Mouse (Mus musculus) liver, embryonic 16.5 days (tissue): ENCODE measurements around the gene Rbms3. TPM values are rescaled to one million over a fixed set of nuclear protein-coding genes. Genes with fewer than 3 reads are reported as not detected.

Experiments used
- ATAC-seq: fragments of 200-750 bp; cut with Nextera tagmentation; 2 replicates; pipeline ENCODE4 v1.8.0; 2017; ENCODE audit warnings: low read depth, mild to moderate bottlenecking, moderate number of reproducible peaks, moderate library complexity
- H3K27ac ChIP-seq: fragments of 300-500 bp; sonication (generic); 2 replicates; pipeline ENCODE4 v1.5.1; 2014; ENCODE audit warnings: mild to moderate bottlenecking, low read length
- H3K27me3 ChIP-seq: fragments of 300-500 bp; sonication (generic); 2 replicates; pipeline ENCODE4 v1.6.1; 2014; ENCODE audit warnings: low read depth, low read length, mixed read lengths; ENCODE audit not compliant: control insufficient read depth, insufficient read depth
- H3K36me3 ChIP-seq: fragments of 300-500 bp; sonication (generic); 2 replicates; pipeline ENCODE4 v1.6.1; 2014; ENCODE audit warnings: mild to moderate bottlenecking; ENCODE audit not compliant: control insufficient read depth, insufficient read depth
- H3K4me1 ChIP-seq: fragments of 300-500 bp; sonication (generic); 2 replicates; pipeline ENCODE4 v1.6.1; 2014; ENCODE audit warnings: low read depth, low read length, mixed read lengths; ENCODE audit not compliant: control insufficient read depth
- H3K4me2 ChIP-seq: fragments of 300-500 bp; sonication (generic); 2 replicates; pipeline ENCODE4 v1.6.1; 2014; ENCODE audit warnings: low read depth, low read length, mixed read lengths
- H3K4me3 ChIP-seq: fragments of 300-500 bp; sonication (generic); 2 replicates; pipeline ENCODE4 v1.5.1; 2014; ENCODE audit warnings: low read depth, mild to moderate bottlenecking, low read length
- H3K9ac ChIP-seq: fragments of 300-500 bp; sonication (generic); 2 replicates; pipeline ENCODE4 v1.6.1; 2014; ENCODE audit warnings: low read depth, low read length
- H3K9me3 ChIP-seq: fragments of 300-500 bp; sonication (generic); replicated peaks from 2 replicates; pipeline ENCODE4 v1.6.1; 2016; ENCODE audit warnings: low read length; ENCODE audit not compliant: control insufficient read depth
- WGBS: fragments of 180-500 bp; shearing (Covaris S2); extraction: QIAGEN DNeasy Blood & Tissue Kit; methylation state at CpG from one replicate; pipeline ENCODE4 v1.1.7; 2014; ENCODE audit not compliant: insufficient replicate concordance; 5-methylcytosine and 5-hydroxymethylcytosine counted together
- polyA plus RNA-seq: library from polyadenylated mRNA; unstranded; fragments of >200 nt; fragmentation: Nextera tagmentation; extraction: Ambion mirVana; gene quantifications from 2 replicates; pipeline ENCODE4 v1.2.1, GENCODE M21; 2015

Rbms3 gene
- polyA plus RNA-seq, 1 experiment from 2014 or later, result 3.5 TPM

DNA sequence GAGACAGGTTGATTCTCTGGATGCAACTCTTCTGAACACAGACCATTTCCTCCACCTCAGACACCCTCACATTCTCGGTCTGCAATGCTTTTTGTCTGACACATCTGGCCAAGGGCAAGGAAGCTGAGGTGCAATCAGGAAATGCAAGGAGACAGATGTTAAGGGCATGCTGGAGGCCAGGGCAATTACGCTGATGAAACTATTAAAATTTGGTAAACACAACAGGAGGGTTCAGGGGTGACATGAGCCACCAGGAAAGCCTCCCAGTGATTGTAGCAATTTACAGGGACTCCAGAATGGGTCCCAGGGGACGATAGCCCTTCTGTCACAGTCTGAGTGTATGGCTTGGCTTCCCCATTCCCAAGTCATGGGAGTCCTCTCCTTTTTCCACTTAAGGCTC lies 681.5 kb downstream of the Rbms3 start:
- no peaks in the 10 kb centered on the region for H3K4me1 ChIP-seq
- ATAC-seq, result no peak
- no peak overlapping the region for H3K9ac ChIP-seq
- no peaks in the 10 kb centered on the region for H3K36me3 ChIP-seq
- no peak overlapping the region for H3K4me3 ChIP-seq
- no peak overlapping the region for H3K4me2 ChIP-seq
- H3K9me3 ChIP-seq, result no peaks in the 10 kb centered on the region
- no peaks in the 10 kb centered on the region for H3K27me3 ChIP-seq
- H3K27ac ChIP-seq, result no peak overlapping the region
- 34% methylated on average over 3 of the region's 3 CpGs for WGBS

DNA sequence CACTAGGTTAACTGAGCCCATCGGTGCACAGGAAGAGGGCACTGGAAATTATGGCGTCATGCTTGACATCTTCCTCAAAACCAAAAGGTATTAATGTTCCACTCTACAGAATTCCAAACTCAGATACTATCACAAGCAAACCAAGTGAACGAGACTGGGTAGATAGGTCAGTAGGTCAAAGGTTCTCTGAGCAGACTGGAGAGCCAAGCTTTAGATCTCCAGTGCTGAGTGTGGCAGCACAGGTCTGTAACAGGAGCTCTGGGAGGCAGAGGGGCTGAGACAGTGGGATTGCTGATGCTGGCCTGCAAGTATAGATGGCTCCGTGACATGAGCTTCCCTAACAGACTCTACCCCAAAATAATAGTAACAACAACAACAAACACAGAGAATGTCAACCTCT lies 682.3 kb downstream of the Rbms3 start:
- Histone ChIP-seq H3K36me3 (no peaks in the 10 kb centered on the region), H3K9me3 (no peaks in the 10 kb centered on the region), H3K9ac (no peak overlapping the region), H3K4me2 (no peak overlapping the region), H3K27ac (no peak overlapping the region), H3K27me3 (no peaks in the 10 kb centered on the region), H3K4me1 (no peaks in the 10 kb centered on the region), H3K4me3 (no peak overlapping the region)
- peak; percentile 59; the same call in 1 of the 2 replicates for ATAC-seq
- 54% methylated on average over 4 of the region's 4 CpGs for WGBS

- Histone ChIP-seq H3K9ac (no peak overlapping the region), H3K27me3 (no peaks in the 10 kb centered on the region), H3K9me3 (no peaks in the 10 kb centered on the region), H3K4me1 (no peaks in the 10 kb centered on the region), H3K36me3 (no peaks in the 10 kb centered on the region), H3K27ac (no peak overlapping the region), H3K4me2 (no peak overlapping the region), H3K4me3 (no peak overlapping the region)
- WGBS, result 63% methylated on average over 3 of the region's 3 CpGs
- no peak for ATAC-seq
These were observed 682.9 kb downstream of the Rbms3 start for GRCm38 (mm10) chr9:116946787-116947186.

- Histone ChIP-seq H3K9ac (no peak overlapping the region), H3K4me2 (no peak overlapping the region), H3K4me3 (no peak overlapping the region), H3K27ac (no peak overlapping the region), H3K27me3 (no peaks in the 10 kb centered on the region), H3K36me3 (no peaks in the 10 kb centered on the region), H3K4me1 (no peaks in the 10 kb centered on the region), H3K9me3 (no peaks in the 10 kb centered on the region)
- no peak for ATAC-seq
- WGBS, result 64% methylated on average over 9 of the region's 9 CpGs
These were observed 684.0 kb downstream of the Rbms3 start for GRCm38 (mm10) chr9:116945689-116946088.

GRCm38 (mm10) chr9:116943902-116944301 lies 685.8 kb downstream of the Rbms3 start:
- no peak overlapping the region for H3K27ac ChIP-seq
- H3K9ac ChIP-seq, result no peak overlapping the region
- no peak overlapping the region for H3K4me2 ChIP-seq
- H3K9me3 ChIP-seq, result no peaks in the 10 kb centered on the region
- no peaks in the 10 kb centered on the region for H3K36me3 ChIP-seq
- H3K4me1 ChIP-seq, result no peaks in the 10 kb centered on the region
- H3K4me3 ChIP-seq, result no peak overlapping the region
- no peak for ATAC-seq
- no peaks in the 10 kb centered on the region for H3K27me3 ChIP-seq
- WGBS, result 76% methylated on average over 15 of the region's 15 CpGs

DNA sequence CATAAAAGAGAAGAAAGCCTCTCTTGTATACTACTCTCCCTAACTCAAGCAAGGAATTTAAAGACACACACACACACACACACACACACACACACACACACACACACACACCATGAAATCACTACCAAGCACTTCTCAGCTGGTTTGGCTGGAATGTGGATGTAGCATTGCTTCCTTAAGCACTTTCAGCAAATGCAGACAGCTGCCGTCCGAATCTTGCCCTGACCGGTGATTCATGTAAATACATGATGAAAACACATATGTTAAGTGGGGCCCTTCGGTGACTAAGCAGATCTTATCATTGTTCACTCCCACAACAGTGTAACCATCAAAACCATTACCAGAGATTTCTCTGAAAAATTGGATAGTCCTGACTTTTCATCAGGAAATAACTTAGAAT lies 688.6 kb downstream of the Rbms3 start:
- WGBS, result 72% methylated on average over 4 of the region's 4 CpGs
- Histone ChIP-seq H3K4me2 (no peak overlapping the region), H3K36me3 (no peaks in the 10 kb centered on the region)

DNA sequence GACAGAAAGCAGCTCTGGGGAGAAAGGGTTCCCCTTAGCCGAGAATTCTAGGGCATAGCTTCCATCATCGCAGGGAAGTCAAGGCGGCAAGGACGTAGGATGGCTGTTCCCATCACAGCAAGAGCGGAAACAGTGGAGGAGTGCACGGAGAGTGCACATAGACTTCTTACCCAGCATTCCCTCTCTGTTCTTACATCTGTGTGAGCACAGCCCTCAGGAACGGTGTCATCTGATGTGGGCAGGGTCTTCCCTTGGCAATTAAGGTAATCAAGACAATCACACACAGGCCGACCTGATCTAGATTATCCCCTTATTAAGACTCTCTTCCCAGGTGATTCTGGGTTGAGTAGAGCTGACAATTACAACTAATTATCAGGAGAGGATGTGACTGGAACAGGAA lies 689.0 kb downstream of the Rbms3 start:
- Histone ChIP-seq H3K9me3 (no peaks in the 10 kb centered on the region), H3K4me3 (no peak overlapping the region), H3K27ac (no peak overlapping the region), H3K36me3 (no peaks in the 10 kb centered on the region), H3K4me1 (no peaks in the 10 kb centered on the region), H3K4me2 (no peak overlapping the region), H3K9ac (no peak overlapping the region), H3K27me3 (no peaks in the 10 kb centered on the region)
- ATAC-seq, result no peak
- 71% methylated on average over 8 of the region's 8 CpGs for WGBS

More for the DNA sequence above, 688.6 kb downstream of the Rbms3 start:
- no peaks in the 10 kb centered on the region for H3K4me1 ChIP-seq
- H3K4me3 ChIP-seq, result no peak overlapping the region
- no peak overlapping the region for H3K27ac ChIP-seq
- H3K9me3 ChIP-seq, result no peaks in the 10 kb centered on the region
- no peaks in the 10 kb centered on the region for H3K27me3 ChIP-seq
- ATAC-seq, result no peak
- no peak overlapping the region for H3K9ac ChIP-seq

- no peak overlapping the region for H3K4me3 ChIP-seq
- no peaks in the 10 kb centered on the region for H3K9me3 ChIP-seq
- no peaks in the 10 kb centered on the region for H3K27me3 ChIP-seq
- no peak for ATAC-seq
- no peak overlapping the region for H3K27ac ChIP-seq
- H3K9ac ChIP-seq, result no peak overlapping the region
- H3K36me3 ChIP-seq, result no peaks in the 10 kb centered on the region
- H3K4me2 ChIP-seq, result no peak overlapping the region
- H3K4me1 ChIP-seq, result no peaks in the 10 kb centered on the region
- WGBS, result 58% methylated on average over 10 of the region's 10 CpGs
These were observed 701.4 kb downstream of the Rbms3 start for GRCm38 (mm10) chr9:116928338-116928737.

- Histone ChIP-seq H3K27ac (no peak overlapping the region), H3K4me2 (no peak overlapping the region), H3K9ac (no peak overlapping the region), H3K27me3 (no peaks in the 10 kb centered on the region), H3K4me3 (no peak overlapping the region), H3K36me3 (no peaks in the 10 kb centered on the region), H3K9me3 (no peaks in the 10 kb centered on the region), H3K4me1 (no peaks in the 10 kb centered on the region)
- 73% methylated on average over 8 of the region's 8 CpGs for WGBS
- ATAC-seq, result no peak
These were observed 706.6 kb downstream of the Rbms3 start for GRCm38 (mm10) chr9:116923151-116923550.

- Histone ChIP-seq H3K27ac (no peak overlapping the region), H3K4me3 (no peak overlapping the region), H3K36me3 (no peaks in the 10 kb centered on the region), H3K9me3 (no peaks in the 10 kb centered on the region), H3K27me3 (no peaks in the 10 kb centered on the region), H3K4me1 (no peaks in the 10 kb centered on the region), H3K9ac (no peak overlapping the region), H3K4me2 (no peak overlapping the region)
- WGBS, result 43% methylated on average over 3 of the region's 3 CpGs
- no peak for ATAC-seq
These were observed 707.2 kb downstream of the Rbms3 start for GRCm38 (mm10) chr9:116922561-116922960.
